Mouse (Mus musculus): ENCODE data around the gene Mmaa. TPM values are rescaled to one million over a fixed set of nuclear protein-coding genes. Genes with fewer than 3 reads are reported as not detected.

Gene Mmaa
- polyA plus RNA-seq, 1 experiment from 2014 or later = 12.2 TPM

DNA sequence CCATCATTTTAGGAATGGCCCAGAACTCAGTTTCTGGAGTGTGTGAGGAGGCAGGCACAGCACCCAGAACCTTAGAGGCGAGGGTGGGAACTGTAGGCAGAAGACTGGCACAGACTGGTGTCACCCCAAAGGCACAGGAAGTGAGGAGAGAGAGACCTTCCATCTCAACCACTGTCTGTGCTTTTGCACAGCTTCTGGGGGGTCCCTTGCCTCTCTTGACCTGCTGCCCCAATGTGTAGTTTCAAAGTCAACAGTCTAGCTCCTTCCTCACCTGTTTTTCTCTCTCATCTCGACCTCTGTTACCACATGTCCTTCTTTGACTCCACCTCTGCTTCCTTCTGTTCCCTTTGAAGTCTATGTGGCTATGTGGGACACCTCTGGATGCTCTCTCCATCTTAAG, 16.1 kb upstream of the Mmaa start:
- no peaks in the 10 kb centered on the region for H3K36me3 ChIP-seq
- no peaks in the 10 kb centered on the region for H3K9me3 ChIP-seq (replicated peaks)
- WGBS = 64% methylated on average over 2 of the region's 2 CpGs
- H3K27ac ChIP-seq = no peak overlapping the region
- no peak overlapping the region for H3K4me3 ChIP-seq
- no peaks in the 10 kb centered on the region for H3K27me3 ChIP-seq (ENCODE audit: low read depth, poor library complexity, severe bottlenecking)
- H3K4me1 ChIP-seq = no peaks in the 10 kb centered on the region
- no peak for DNase-seq (ENCODE audit: low spot score)

DNA sequence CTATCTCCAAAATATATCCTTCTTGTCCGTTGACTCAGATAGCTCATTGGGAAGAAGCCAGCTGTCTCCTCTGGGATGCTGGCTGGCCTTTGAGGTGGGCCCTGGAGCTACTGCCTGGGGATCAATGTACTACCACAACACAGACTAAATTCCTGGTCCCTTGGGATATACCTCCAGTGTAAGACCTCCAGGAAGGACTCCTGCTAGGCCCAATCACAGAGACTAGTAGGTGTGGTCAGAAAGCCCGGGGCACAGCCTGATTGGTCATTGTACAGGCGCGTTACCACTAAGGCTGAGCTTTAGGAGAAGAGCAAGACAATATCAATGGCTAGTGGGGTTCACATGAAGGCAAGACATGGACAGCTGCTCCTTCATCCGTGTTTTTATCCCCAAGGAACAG, 11.2 kb upstream of the Mmaa start:
- WGBS = 66% methylated on average over 5 of the region's 5 CpGs
- no peaks in the 10 kb centered on the region for H3K27me3 ChIP-seq (ENCODE audit: low read depth, poor library complexity, severe bottlenecking)

DNA sequence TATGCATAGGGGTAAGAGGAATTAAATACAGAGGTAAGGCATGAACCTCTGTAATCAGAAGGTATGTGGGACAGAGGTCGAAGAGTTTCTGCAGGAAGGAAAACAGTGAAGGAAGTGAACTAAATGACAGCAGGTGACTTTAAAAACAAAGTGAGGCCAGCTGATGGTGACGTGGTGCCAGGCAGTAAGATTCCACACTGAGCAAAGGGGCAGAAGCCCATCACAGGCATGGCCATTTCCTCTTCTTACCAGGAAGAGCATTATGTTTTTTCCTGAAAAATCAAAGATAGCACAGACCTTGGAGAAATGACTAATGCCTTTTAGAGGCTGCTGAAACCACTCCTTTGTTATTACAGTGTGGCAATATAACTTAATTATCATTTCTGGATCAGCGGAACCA, 6.8 kb upstream of the Mmaa start:
- 85% methylated on average over 3 of the region's 3 CpGs for WGBS

More for the DNA sequence above, 11.2 kb upstream of the Mmaa start:
- DNase-seq (ENCODE audit: low spot score) = no peak
- H3K36me3 ChIP-seq = no peaks in the 10 kb centered on the region
- H3K4me1 ChIP-seq = peaks cover 4% of the 10 kb centered on the region; the same call in 1 of the 2 replicates
- H3K27ac ChIP-seq = no peak overlapping the region
- H3K4me3 ChIP-seq = no peak overlapping the region
- H3K9me3 ChIP-seq (replicated peaks) = no peaks in the 10 kb centered on the region

DNA sequence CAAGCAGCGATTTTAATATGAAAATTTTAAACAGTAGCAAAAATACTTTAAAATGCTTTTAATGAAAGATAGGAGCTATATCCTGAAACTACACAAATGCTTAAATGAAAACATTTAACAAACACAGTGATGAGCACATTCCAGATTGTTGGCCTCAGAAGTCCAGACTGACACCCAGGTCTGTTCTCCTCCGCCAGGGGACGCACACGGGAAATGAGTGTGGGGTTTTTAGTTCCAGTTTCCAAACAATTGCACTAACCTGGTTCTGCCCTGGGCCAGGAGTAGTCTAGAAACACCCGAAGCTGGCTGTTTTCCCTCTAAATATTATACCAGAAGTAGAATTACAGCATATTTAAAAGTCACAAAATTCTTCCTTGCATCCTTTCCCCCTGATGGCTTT, 5.0 kb upstream of the Mmaa start:
- Histone ChIP-seq H3K9me3 (replicated peaks) (no peaks in the 10 kb centered on the region), H3K4me1 (peaks cover 15% of the 10 kb centered on the region), H3K27me3 (ENCODE audit: low read depth, poor library complexity, severe bottlenecking) (no peaks in the 10 kb centered on the region), H3K36me3 (no peaks in the 10 kb centered on the region), H3K4me3 (no peak overlapping the region), H3K27ac (no peak overlapping the region)
- DNase-seq (ENCODE audit: low spot score) = no peak
- 90% methylated on average over 5 of the region's 5 CpGs for WGBS

More for the DNA sequence above, 6.8 kb upstream of the Mmaa start:
- Histone ChIP-seq H3K27me3 (ENCODE audit: low read depth, poor library complexity, severe bottlenecking) (no peaks in the 10 kb centered on the region), H3K4me1 (peaks cover 4% of the 10 kb centered on the region; the same call in 1 of the 2 replicates), H3K36me3 (no peaks in the 10 kb centered on the region), H3K27ac (no peak overlapping the region), H3K9me3 (replicated peaks) (no peaks in the 10 kb centered on the region), H3K4me3 (no peak overlapping the region)
- DNase-seq (ENCODE audit: low spot score) = no peak

DNA sequence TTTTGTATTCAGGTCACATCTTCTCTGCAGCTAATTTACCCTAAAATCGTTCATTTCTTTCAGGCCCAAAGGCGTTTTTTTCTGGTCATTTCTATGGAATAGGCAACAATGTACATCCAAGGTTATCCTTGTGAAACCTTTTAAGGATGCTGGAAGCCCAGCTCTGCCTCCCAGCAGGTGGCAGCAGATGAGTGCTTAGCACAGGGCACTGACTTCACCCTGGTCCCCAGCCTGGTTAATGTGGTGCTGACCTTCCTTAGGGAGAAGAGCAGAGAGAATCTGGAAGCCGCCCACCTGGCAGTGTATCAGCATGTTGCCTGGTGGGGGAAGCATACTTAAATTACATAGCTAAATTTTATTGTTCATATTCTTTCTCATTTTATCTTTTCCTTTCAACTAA, 3.0 kb upstream of the Mmaa start:
- WGBS = 64% methylated on average over 3 of the region's 3 CpGs
- Histone ChIP-seq H3K4me1 (peaks cover 27% of the 10 kb centered on the region), H3K27ac (no peak overlapping the region), H3K27me3 (ENCODE audit: low read depth, poor library complexity, severe bottlenecking) (no peaks in the 10 kb centered on the region), H3K4me3 (no peak overlapping the region), H3K36me3 (no peaks in the 10 kb centered on the region), H3K9me3 (replicated peaks) (no peaks in the 10 kb centered on the region)
- DNase-seq (ENCODE audit: low spot score) = peak; percentile 66

DNA sequence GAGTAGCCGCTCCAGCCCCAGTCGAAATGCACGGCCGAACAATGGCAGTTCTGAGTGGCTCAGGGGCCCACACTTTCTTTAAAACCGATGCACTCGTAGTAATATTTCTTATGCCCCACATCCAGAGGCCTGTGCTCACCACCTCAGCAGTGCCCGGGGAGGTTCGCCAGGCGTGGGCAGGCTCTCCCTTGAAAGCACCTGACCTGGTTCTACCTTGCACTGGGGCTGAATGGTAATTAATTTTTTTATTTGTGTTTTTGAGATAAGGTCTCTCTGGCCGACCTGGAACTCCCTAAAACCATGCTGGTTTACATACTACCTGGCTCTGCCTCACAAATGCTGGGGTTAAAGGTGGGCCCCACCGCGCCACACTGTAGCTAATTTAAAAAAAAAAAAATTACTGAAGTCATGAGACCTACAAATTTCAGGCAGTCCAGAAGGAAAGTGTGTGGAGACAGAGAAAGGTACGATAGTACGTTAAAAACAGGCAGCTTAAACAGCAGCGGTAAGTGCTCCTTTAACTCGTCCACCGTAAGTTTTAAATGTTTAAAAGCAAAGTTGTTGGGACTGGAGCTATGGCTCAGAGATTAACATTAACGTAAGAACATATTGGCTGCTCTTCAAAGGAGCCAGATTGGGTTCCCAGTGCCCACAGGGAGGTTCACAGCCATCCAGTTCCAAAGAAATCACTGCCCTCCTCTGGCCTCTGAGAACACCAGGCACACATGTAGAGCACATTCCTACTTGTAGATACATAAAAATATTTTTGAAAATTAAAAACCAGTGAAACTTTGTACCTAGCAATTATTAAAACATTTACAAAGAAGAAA, 754 bp upstream of the Mmaa start:
- no peak for DNase-seq (ENCODE audit: low spot score)
- WGBS = 18% methylated on average over 18 of the region's 18 CpGs
- H3K4me3 ChIP-seq = peak overlapping the region; percentile 66

DNA sequence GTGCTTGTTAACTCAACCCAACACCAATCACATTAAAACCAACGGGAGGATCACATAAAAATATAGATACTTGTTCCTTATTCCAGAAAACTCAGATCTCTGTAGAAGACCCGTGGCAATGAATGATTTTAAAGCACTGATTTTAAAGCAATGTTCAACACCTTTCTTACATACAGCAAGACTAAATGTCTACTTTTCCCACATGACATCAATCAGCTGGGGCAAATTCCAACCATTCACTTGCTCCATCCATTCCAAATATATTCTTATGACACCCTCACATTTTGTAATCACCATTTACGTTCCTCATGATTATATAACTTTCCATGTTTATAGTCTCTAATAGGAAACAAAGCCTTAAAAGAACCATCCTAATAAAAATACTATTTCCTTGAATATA, 896 bp downstream of the Mmaa start:
- peaks cover 23% of the 10 kb centered on the region for H3K4me1 ChIP-seq
- WGBS = 78% methylated on average over 3 of the region's 3 CpGs
- peak overlapping the region; percentile 98 for H3K27ac ChIP-seq
- no peaks in the 10 kb centered on the region for H3K9me3 ChIP-seq (replicated peaks)
- no peaks in the 10 kb centered on the region for H3K36me3 ChIP-seq
- peak overlapping the region; percentile 66 for H3K4me3 ChIP-seq
- DNase-seq (ENCODE audit: low spot score) = no peak
- no peaks in the 10 kb centered on the region for H3K27me3 ChIP-seq (ENCODE audit: low read depth, poor library complexity, severe bottlenecking)

More for the DNA sequence above, 754 bp upstream of the Mmaa start:
- H3K4me1 ChIP-seq = peaks cover 23% of the 10 kb centered on the region
- peak overlapping the region; percentile 98 for H3K27ac ChIP-seq
- H3K9me3 ChIP-seq (replicated peaks) = no peaks in the 10 kb centered on the region
- no peaks in the 10 kb centered on the region for H3K27me3 ChIP-seq (ENCODE audit: low read depth, poor library complexity, severe bottlenecking)
- no peaks in the 10 kb centered on the region for H3K36me3 ChIP-seq

DNA sequence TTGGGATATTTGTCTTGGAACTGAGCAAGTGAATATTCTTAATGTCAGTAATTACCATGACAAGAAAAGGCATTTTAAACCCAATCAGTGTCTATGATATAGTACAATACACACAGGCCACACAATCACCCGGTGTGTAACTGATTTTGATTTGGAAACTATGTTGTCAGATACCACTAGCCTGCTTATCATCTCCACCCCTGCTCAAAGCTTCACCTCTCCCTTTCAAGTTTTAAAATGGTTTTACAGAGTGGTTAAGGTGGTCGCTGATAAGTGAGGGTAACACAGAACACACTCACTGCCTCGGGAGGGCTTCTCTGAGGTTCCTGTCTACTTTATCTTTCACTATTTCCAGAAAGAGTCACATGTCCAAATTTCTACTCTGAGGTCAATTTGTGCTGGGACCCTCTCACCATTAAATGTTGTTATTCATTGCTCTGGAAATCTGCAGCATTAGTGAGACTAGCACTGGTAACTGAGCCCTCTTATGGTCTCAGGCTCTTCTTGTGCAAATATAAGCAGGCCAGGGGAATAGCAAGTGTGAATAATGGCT, 1.9 kb downstream of the Mmaa start:
- Histone ChIP-seq H3K27ac (no peak overlapping the region), H3K27me3 (ENCODE audit: low read depth, poor library complexity, severe bottlenecking) (no peaks in the 10 kb centered on the region), H3K4me3 (no peak overlapping the region), H3K36me3 (no peaks in the 10 kb centered on the region), H3K9me3 (replicated peaks) (no peaks in the 10 kb centered on the region), H3K4me1 (peaks cover 23% of the 10 kb centered on the region)
- no peak for DNase-seq (ENCODE audit: low spot score)
- WGBS = 86% methylated on average over 3 of the region's 3 CpGs

DNA sequence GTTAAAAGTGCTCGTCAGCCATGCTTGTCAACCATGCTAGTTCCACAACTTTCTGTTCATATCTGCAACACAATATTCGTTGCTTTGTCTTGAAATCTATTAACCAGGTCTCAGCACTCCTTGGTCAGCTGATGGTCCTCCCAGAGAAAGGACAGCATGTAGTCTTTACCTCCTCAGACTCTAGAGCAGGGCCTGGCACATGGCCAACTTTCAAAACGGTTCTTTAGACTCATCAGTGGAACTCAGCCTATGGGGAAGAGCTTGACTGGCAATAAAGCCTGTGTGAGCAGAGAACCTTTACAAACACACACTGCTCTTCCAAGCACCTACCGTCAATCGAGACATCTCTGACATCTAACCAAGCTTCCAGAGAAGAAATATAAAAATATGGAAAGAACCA, 5.1 kb downstream of the Mmaa start:
- Histone ChIP-seq H3K27ac (no peak overlapping the region), H3K27me3 (ENCODE audit: low read depth, poor library complexity, severe bottlenecking) (no peaks in the 10 kb centered on the region), H3K4me1 (peaks cover 11% of the 10 kb centered on the region), H3K9me3 (replicated peaks) (no peaks in the 10 kb centered on the region), H3K4me3 (no peak overlapping the region), H3K36me3 (no peaks in the 10 kb centered on the region)
- no peak for DNase-seq (ENCODE audit: low spot score)
- WGBS = 88% methylated on average over 5 of the region's 5 CpGs

DNA sequence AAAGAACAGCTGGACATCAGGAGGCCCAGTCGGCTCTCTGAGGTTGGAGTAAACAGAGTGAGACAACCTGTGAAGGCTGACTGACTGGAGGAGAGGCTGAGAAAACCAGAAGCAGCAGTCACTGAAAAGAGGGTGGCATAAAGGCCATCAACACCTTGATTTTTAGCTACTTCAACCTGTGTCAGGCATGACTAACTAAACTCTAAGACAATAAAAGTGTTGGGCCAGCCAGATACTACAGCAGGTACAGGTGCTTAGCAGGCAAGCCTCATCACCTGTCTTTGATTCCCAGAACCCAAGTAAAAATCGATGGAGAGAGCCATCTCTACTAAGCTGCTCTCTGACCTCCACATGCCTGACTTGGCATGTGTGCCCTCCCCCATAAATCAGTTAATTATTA, 6.1 kb downstream of the Mmaa start:
- Histone ChIP-seq H3K36me3 (no peaks in the 10 kb centered on the region), H3K4me3 (no peak overlapping the region), H3K4me1 (peaks cover 9% of the 10 kb centered on the region), H3K9me3 (replicated peaks) (no peaks in the 10 kb centered on the region), H3K27ac (no peak overlapping the region), H3K27me3 (ENCODE audit: low read depth, poor library complexity, severe bottlenecking) (no peaks in the 10 kb centered on the region)
- DNase-seq (ENCODE audit: low spot score) = no peak
- WGBS = 65% methylated on average over 2 of the region's 2 CpGs

DNA sequence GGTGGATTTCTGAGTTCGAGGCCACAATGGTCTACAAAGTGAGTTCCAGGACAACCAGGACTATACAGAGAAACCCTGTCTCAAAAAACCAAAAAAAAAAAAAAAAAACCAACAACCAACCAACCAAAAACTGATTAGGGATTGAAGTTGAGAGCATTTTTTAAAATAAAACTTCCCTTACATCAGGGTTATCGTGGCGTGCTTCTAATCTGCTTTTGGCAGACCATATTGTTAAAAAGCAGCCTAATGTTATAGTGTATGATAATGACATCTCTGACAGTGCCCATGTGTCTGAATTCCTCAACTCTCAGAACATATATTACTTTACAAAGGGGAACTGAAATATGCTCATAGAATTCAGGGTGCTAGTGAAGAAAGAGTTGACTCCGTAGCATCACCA, 6.5 kb downstream of the Mmaa start:
- Histone ChIP-seq H3K4me3 (no peak overlapping the region), H3K9me3 (replicated peaks) (no peaks in the 10 kb centered on the region), H3K4me1 (peaks cover 5% of the 10 kb centered on the region), H3K36me3 (no peaks in the 10 kb centered on the region), H3K27ac (no peak overlapping the region), H3K27me3 (ENCODE audit: low read depth, poor library complexity, severe bottlenecking) (no peaks in the 10 kb centered on the region)
- no peak for DNase-seq (ENCODE audit: low spot score)
- 94% methylated on average over 4 of the region's 4 CpGs for WGBS

DNA sequence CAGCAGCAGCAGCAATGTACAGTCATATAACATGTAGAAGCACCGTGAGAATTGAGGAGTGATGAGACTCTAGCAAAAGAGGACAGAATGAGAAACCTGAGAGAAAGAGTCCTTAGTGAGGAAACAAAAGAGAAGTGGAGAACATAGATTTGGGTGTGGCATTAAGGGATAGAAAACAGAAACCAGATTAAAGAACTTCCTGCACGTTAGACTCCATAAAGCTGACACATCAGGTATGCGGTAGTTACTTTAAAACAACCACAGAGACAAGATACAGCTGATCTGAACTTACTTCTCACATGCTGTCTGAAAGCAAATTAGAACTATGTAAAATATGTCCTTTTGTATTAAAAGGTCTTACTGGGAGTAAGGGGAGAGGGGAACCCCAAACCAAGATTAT, 8.3 kb downstream of the Mmaa start:
- no peak overlapping the region for H3K4me3 ChIP-seq
- 92% methylated on average over 3 of the region's 3 CpGs for WGBS
- no peak overlapping the region for H3K27ac ChIP-seq
- DNase-seq (ENCODE audit: low spot score) = no peak
- H3K4me1 ChIP-seq = no peaks in the 10 kb centered on the region
- peaks cover 2% of the 10 kb centered on the region; the same call in 1 of the 2 replicates for H3K36me3 ChIP-seq
- H3K9me3 ChIP-seq (replicated peaks) = no peaks in the 10 kb centered on the region
- no peaks in the 10 kb centered on the region for H3K27me3 ChIP-seq (ENCODE audit: low read depth, poor library complexity, severe bottlenecking)

DNA sequence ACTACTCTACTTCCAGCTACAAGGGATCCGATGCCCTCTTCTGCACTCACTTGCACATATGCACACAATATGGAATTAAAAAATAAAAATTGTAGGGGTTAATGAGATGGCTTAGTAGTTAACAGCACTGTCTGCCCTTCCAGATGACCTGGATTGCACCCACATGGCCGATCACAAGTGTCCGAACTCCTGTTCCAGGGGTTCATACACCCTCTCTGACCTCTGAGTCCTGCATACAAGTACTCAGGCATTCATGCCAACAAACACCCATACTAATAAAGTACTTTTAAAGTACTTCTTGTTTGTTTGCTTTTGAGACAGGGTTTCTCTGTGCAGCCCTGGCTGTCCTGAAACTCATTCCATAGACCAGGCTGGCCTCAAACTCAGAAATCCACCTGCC, 10.1 kb downstream of the Mmaa start:
- no peak for DNase-seq (ENCODE audit: low spot score)
- Histone ChIP-seq H3K4me3 (no peak overlapping the region), H3K36me3 (peaks cover 15% of the 10 kb centered on the region), H3K9me3 (replicated peaks) (no peaks in the 10 kb centered on the region), H3K27me3 (ENCODE audit: low read depth, poor library complexity, severe bottlenecking) (no peaks in the 10 kb centered on the region), H3K4me1 (no peaks in the 10 kb centered on the region), H3K27ac (no peak overlapping the region)
- WGBS = 95% methylated on average over 3 of the region's 3 CpGs

Data from limb, embryonic 10.5 days (tissue).